Mouse (Mus musculus): ENCODE measurements around the gene Irf7. TPM values are rescaled to one million over a fixed set of nuclear protein-coding genes. Genes with fewer than 3 reads are reported as not detected.
A peak's percentile ranks its signal among the peaks of the same experiment; 100 is the strongest.

Gene Irf7
- total RNA-seq, 1 experiment, result 0.67 TPM

GRCm38 (mm10) chr7:141229702-141230101 is 36.6 kb downstream of the Irf7 start:
- Histone ChIP-seq H3K27ac (ENCODE audit: insufficient read depth, low read depth, low read length, poor library complexity, severe bottlenecking) (no peak overlapping the region), H3K9me3 (ENCODE audit: control insufficient read depth, insufficient read depth, low read depth, low read length) (no peaks in the 10 kb centered on the region), H3K36me3 (ENCODE audit: control insufficient read depth, insufficient read depth, low read length, poor library complexity, severe bottlenecking) (peaks cover 30% of the 10 kb centered on the region), H3K9ac (ENCODE audit: insufficient read depth, low read depth, low read length, poor library complexity, severe bottlenecking) (peak overlapping the region; percentile 98), H3K4me1 (ENCODE audit: control insufficient read depth in 2 of 2, insufficient read depth in 2 of 2, low read length in 2 of 2, poor library complexity in 1 of 2) (peaks cover 0 to 6% of the 10 kb centered on the region in 2 experiments; a peak in 2 of 4 replicates), H3K4me3 (ENCODE audit: insufficient read depth in 1 of 2, low read depth in 1 of 2, low read length in 2 of 2, poor library complexity in 1 of 2, severe bottlenecking in 1 of 2) (peak overlapping the region; percentile 69 to 95)
- no peak for DNase-seq (ENCODE audit: low read depth, low spot score)
- no peak for TF ChIP-seq ZC3H11A (IDR thresholded peaks at IDR 0.05; ENCODE audit: borderline replicate concordance, low read depth, low read length)
- TF ChIP-seq CHD2 (IDR thresholded peaks at IDR 0.05; ENCODE audit: low read depth, low read length), result no peak
- no peak for TF ChIP-seq MAFK (IDR thresholded peaks at IDR 0.05; ENCODE audit: insufficient read depth, low read depth, low read length)
- TF ChIP-seq ZNF384 (IDR thresholded peaks at IDR 0.05; ENCODE audit: low read depth, low read length), result no peak
- TF ChIP-seq HCFC1 (IDR thresholded peaks at IDR 0.05; ENCODE audit: borderline replicate concordance, insufficient read depth, low read length), result no peak
- in situ Hi-C loops (cut with MboI; ENCODE audit: low sequenced_read_pairs in 2 of 2, unreplicated experiment in 2 of 2), result no loop called here

DNA sequence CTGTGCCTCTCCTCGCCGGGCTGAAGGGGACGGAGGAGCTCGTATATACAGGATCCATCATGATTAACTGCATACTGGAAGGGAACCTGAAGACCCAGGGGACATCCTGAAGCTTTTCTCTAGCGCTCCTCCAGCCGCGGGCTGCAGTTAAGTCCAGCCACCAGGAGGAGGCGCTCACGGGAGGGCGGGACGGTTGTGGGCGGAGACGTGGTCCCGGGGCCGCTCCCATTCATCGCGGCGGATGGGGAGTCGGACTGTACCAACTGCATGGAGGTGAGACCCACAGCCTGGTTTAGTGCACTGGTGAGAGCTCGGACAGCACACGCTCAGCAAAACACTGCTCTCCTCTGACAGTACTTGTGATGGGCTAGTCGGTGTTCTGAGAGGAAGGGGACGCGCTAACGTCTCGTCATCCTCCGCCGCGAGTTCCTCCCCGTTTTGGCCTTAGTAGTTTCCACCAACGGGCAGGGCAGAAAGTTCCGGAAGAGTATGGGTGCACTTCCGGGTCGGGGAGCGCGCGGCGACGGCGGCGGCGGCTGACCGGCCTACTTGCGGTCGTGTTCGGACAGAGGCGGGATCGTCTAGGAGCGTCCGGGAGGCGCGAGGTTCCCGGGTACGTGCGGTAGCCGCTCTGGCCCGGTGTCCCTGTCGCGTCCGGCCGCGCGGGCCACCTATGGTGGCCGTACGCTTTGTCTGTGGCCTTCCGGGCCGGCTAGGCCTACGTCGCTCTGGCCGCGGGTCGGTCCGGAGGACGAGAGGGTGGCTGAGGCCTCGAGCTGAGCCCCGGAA is 37.8 kb downstream of the Irf7 start, which contains the start of gene Phrf1:
Gene Phrf1, plus strand, starts transcription at position 506 of the 789 bp plus-strand sequence.
- in situ Hi-C loops (cut with MboI; ENCODE audit: low sequenced_read_pairs in 2 of 2, unreplicated experiment in 2 of 2), result no loop called here
- Histone ChIP-seq H3K9me3 (ENCODE audit: control insufficient read depth, insufficient read depth, low read depth, low read length) (no peaks in the 10 kb centered on the region), H3K4me1 (ENCODE audit: control insufficient read depth in 2 of 2, insufficient read depth in 2 of 2, low read length in 2 of 2, poor library complexity in 1 of 2) (peaks cover 0 to 6% of the 10 kb centered on the region in 2 experiments; a peak in 2 of 4 replicates), H3K9ac (ENCODE audit: insufficient read depth, low read depth, low read length, poor library complexity, severe bottlenecking) (peak within 1 kb of the TSS; percentile 98), H3K36me3 (ENCODE audit: control insufficient read depth, insufficient read depth, low read length, poor library complexity, severe bottlenecking) (peaks cover 25% of the 10 kb centered on the region), H3K27ac (ENCODE audit: insufficient read depth, low read depth, low read length, poor library complexity, severe bottlenecking) (peak within 1 kb of the TSS; percentile 97), H3K4me3 (ENCODE audit: insufficient read depth in 1 of 2, low read depth in 1 of 2, low read length in 2 of 2, poor library complexity in 1 of 2, severe bottlenecking in 1 of 2) (peak within 1 kb of the TSS; percentile 69 to 95)
- DNase-seq (ENCODE audit: low read depth, low spot score), result peak; percentile 86
- TF ChIP-seq MAFK (IDR thresholded peaks at IDR 0.05; ENCODE audit: insufficient read depth, low read depth, low read length) (0 out of 2 replicates have a peak, but pooled peaks have one; percentile 4), ZC3H11A (IDR thresholded peaks at IDR 0.05; ENCODE audit: borderline replicate concordance, low read depth, low read length) (0 out of 2 replicates have a peak, but pooled peaks have one; percentile 19), CHD2 (IDR thresholded peaks at IDR 0.05; ENCODE audit: low read depth, low read length) (no peak), HCFC1 (IDR thresholded peaks at IDR 0.05; ENCODE audit: borderline replicate concordance, insufficient read depth, low read length) (peak; percentile 74), ZNF384 (IDR thresholded peaks at IDR 0.05; ENCODE audit: low read depth, low read length) (no peak)

GRCm38 (mm10) chr7:141227796-141228195 is 38.5 kb downstream of the Irf7 start:
- Histone ChIP-seq H3K4me3 (ENCODE audit: insufficient read depth in 1 of 2, low read depth in 1 of 2, low read length in 2 of 2, poor library complexity in 1 of 2, severe bottlenecking in 1 of 2) (peak overlapping the region in 1 of 2 experiments; percentile 69; a peak in 1 of 4 replicates), H3K4me1 (ENCODE audit: control insufficient read depth in 2 of 2, insufficient read depth in 2 of 2, low read length in 2 of 2, poor library complexity in 1 of 2) (peaks cover 0 to 6% of the 10 kb centered on the region in 2 experiments; a peak in 2 of 4 replicates), H3K36me3 (ENCODE audit: control insufficient read depth, insufficient read depth, low read length, poor library complexity, severe bottlenecking) (peaks cover 19% of the 10 kb centered on the region), H3K9me3 (ENCODE audit: control insufficient read depth, insufficient read depth, low read depth, low read length) (no peaks in the 10 kb centered on the region), H3K9ac (ENCODE audit: insufficient read depth, low read depth, low read length, poor library complexity, severe bottlenecking) (peak overlapping the region; percentile 48; the same call in 1 of the 2 replicates), H3K27ac (ENCODE audit: insufficient read depth, low read depth, low read length, poor library complexity, severe bottlenecking) (no peak overlapping the region)
- no peak for DNase-seq (ENCODE audit: low read depth, low spot score)
- TF ChIP-seq MAFK (IDR thresholded peaks at IDR 0.05; ENCODE audit: insufficient read depth, low read depth, low read length) (no peak), CHD2 (IDR thresholded peaks at IDR 0.05; ENCODE audit: low read depth, low read length) (no peak), ZNF384 (IDR thresholded peaks at IDR 0.05; ENCODE audit: low read depth, low read length) (no peak), HCFC1 (IDR thresholded peaks at IDR 0.05; ENCODE audit: borderline replicate concordance, insufficient read depth, low read length) (no peak), ZC3H11A (IDR thresholded peaks at IDR 0.05; ENCODE audit: borderline replicate concordance, low read depth, low read length) (no peak)
- in situ Hi-C loops (cut with MboI; ENCODE audit: low sequenced_read_pairs in 2 of 2, unreplicated experiment in 2 of 2), result no loop called here

GRCm38 (mm10) chr7:141226535-141226934 is 39.7 kb downstream of the Irf7 start:
- Histone ChIP-seq H3K4me1 (ENCODE audit: control insufficient read depth in 2 of 2, insufficient read depth in 2 of 2, low read length in 2 of 2, poor library complexity in 1 of 2) (peaks cover 0 to 13% of the 10 kb centered on the region in 2 experiments; a peak in 3 of 4 replicates), H3K4me3 (ENCODE audit: insufficient read depth in 1 of 2, low read depth in 1 of 2, low read length in 2 of 2, poor library complexity in 1 of 2, severe bottlenecking in 1 of 2) (no peak overlapping the region), H3K27ac (ENCODE audit: insufficient read depth, low read depth, low read length, poor library complexity, severe bottlenecking) (no peak overlapping the region), H3K9ac (ENCODE audit: insufficient read depth, low read depth, low read length, poor library complexity, severe bottlenecking) (no peak overlapping the region), H3K36me3 (ENCODE audit: control insufficient read depth, insufficient read depth, low read length, poor library complexity, severe bottlenecking) (peaks cover 7% of the 10 kb centered on the region), H3K9me3 (ENCODE audit: control insufficient read depth, insufficient read depth, low read depth, low read length) (no peaks in the 10 kb centered on the region)
- TF ChIP-seq HCFC1 (IDR thresholded peaks at IDR 0.05; ENCODE audit: borderline replicate concordance, insufficient read depth, low read length) (no peak), CHD2 (IDR thresholded peaks at IDR 0.05; ENCODE audit: low read depth, low read length) (no peak), ZNF384 (IDR thresholded peaks at IDR 0.05; ENCODE audit: low read depth, low read length) (no peak)
- in situ Hi-C loops (cut with MboI; ENCODE audit: low sequenced_read_pairs in 2 of 2, unreplicated experiment in 2 of 2), result no loop called here
- no peak for DNase-seq (ENCODE audit: low read depth, low spot score)
